Mouse (Mus musculus) cerebellum, adult 11-12 months (tissue): ENCODE results near the gene Agr2.

ENCODE experiments used
- DNase-seq: peaks from one replicate; pipeline ENCODE4 v3.0.0; 2022

Gene Agr2

GRCm38 (mm10) chr12:36027171-36027570 lies 34.5 kb downstream of the Agr2 start:
- DNase-seq = no peak

- no peak for DNase-seq
Observed at GRCm38 (mm10) chr12:36028968-36029645, 36.4 kb downstream of the Agr2 start.

- no peak for DNase-seq
Observed at GRCm38 (mm10) chr12:36029687-36030086, 37.0 kb downstream of the Agr2 start.

GRCm38 (mm10) chr12:36030660-36031363 lies 38.1 kb downstream of the Agr2 start:
- no peak for DNase-seq

- DNase-seq = no peak
Observed at GRCm38 (mm10) chr12:36032419-36032818, 39.7 kb downstream of the Agr2 start.

GRCm38 (mm10) chr12:36035501-36035900 lies 42.8 kb downstream of the Agr2 start:
- DNase-seq = no peak

GRCm38 (mm10) chr12:36036121-36036520 lies 43.4 kb downstream of the Agr2 start:
- no peak for DNase-seq

- DNase-seq = no peak
Observed at GRCm38 (mm10) chr12:36036776-36037175, 44.1 kb downstream of the Agr2 start.

GRCm38 (mm10) chr12:36039541-36040084 lies 46.9 kb downstream of the Agr2 start:
- peak; percentile 14 for DNase-seq

- peak; percentile 35 for DNase-seq
Observed at GRCm38 (mm10) chr12:36040571-36041280, 48.0 kb downstream of the Agr2 start.

- no peak for DNase-seq
Observed at GRCm38 (mm10) chr12:36041281-36041589, 48.5 kb downstream of the Agr2 start.

GRCm38 (mm10) chr12:36041703-36042347 lies 49.1 kb downstream of the Agr2 start:
- peak; percentile 81 for DNase-seq

GRCm38 (mm10) chr12:36042348-36042778 lies 49.7 kb downstream of the Agr2 start, which contains the start of gene Tspan13:
Tspan13 (minus strand) TSS chr12:36042500.
- peak; percentile 95 for DNase-seq

- no peak for DNase-seq
Observed at GRCm38 (mm10) chr12:36044691-36045090, 52.0 kb downstream of the Agr2 start.

- no peak for DNase-seq
Observed at GRCm38 (mm10) chr12:36046196-36046595, 53.5 kb downstream of the Agr2 start.

- DNase-seq = no peak
Observed at GRCm38 (mm10) chr12:36047593-36047992, 54.9 kb downstream of the Agr2 start.

GRCm38 (mm10) chr12:36050276-36050675 lies 57.6 kb downstream of the Agr2 start:
- DNase-seq = no peak
